Mouse (Mus musculus): ENCODE measurements around the gene Trim42. TPM values are rescaled to one million over a fixed set of nuclear protein-coding genes. Genes with fewer than 3 reads are reported as not detected.

Trim42 gene
- 0.05 TPM in 1 of 2 replicates, not detected in the other for polyA plus RNA-seq (2021; fragmentation: Nextera tagmentation)
- long read RNA-seq, experiment 1 = 0 reads
- long read RNA-seq, experiment 2 = 0 reads

GRCm38 (mm10) chr9:97369591-97369990, at the start of gene Trim42:
Gene Trim42, minus strand, starts transcription at chr9:97369958.

